Mouse (Mus musculus) neural tube, embryonic 14.5 days (tissue): ENCODE measurements at regions not wholly inside any gene's neighbourhood (a gene's known extent, or its start where the extent isn't known, plus 50 kb on each side); places are given as distances from the start of the nearest gene placed in this dataset.

Source experiments
- ATAC-seq: fragments of 200-750 bp; cut with Nextera tagmentation; 2 replicates; pipeline ENCODE4 v1.8.0; 2017; ENCODE audit warnings: low read depth, mild to moderate bottlenecking, moderate TSS enrichment, moderate library complexity
- H3K27ac ChIP-seq: fragments of 300-500 bp; sonication (generic); 2 replicates; pipeline ENCODE4 v1.5.1; 2014; ENCODE audit warnings: low read depth, mild to moderate bottlenecking, control low read depth, low read length, moderate library complexity, mixed read lengths
- H3K27me3 ChIP-seq: fragments of 300-500 bp; sonication (generic); 2 replicates; pipeline ENCODE4 v1.6.1; 2014; ENCODE audit warnings: low read length; ENCODE audit not compliant: control insufficient read depth, insufficient read depth
- H3K36me3 ChIP-seq: fragments of 300-500 bp; sonication (generic); 2 replicates; pipeline ENCODE4 v1.6.1; 2014; ENCODE audit warnings: low read length, mixed read lengths; ENCODE audit not compliant: control insufficient read depth, insufficient read depth
- H3K4me1 ChIP-seq: fragments of 300-500 bp; sonication (generic); 2 replicates; pipeline ENCODE4 v1.6.1; 2014; ENCODE audit warnings: low read length; ENCODE audit not compliant: control insufficient read depth, insufficient read depth
- H3K4me2 ChIP-seq: fragments of 300-500 bp; sonication (generic); 2 replicates; pipeline ENCODE4 v1.6.1; 2014; ENCODE audit warnings: mild to moderate bottlenecking, low read depth, low read length, control low read depth
- H3K4me3 ChIP-seq: fragments of 300-500 bp; sonication (generic); 2 replicates; pipeline ENCODE4 v1.5.1; 2014; ENCODE audit warnings: low read depth, low read length, control low read depth, mixed read lengths
- H3K9ac ChIP-seq: fragments of 300-500 bp; sonication (generic); replicated peaks from 2 replicates; pipeline ENCODE4 v1.6.1; 2014; ENCODE audit warnings: low read depth, mild to moderate bottlenecking, control low read depth, low read length, mixed read lengths
- H3K9me3 ChIP-seq: fragments of 300-500 bp; sonication (generic); 2 replicates; pipeline ENCODE4 v1.6.1; 2016; ENCODE audit warnings: low read length; ENCODE audit not compliant: control insufficient read depth
- WGBS: fragments of 180-500 bp; shearing (Covaris S2); extraction: QIAGEN DNeasy Blood & Tissue Kit; methylation state at CpG from one replicate; pipeline ENCODE4 v1.1.7; 2014; 5-methylcytosine and 5-hydroxymethylcytosine counted together

- Histone ChIP-seq H3K36me3 (no peaks in the 10 kb centered on the region), H3K4me2 (no peak overlapping the region), H3K27me3 (no peaks in the 10 kb centered on the region), H3K9me3 (no peaks in the 10 kb centered on the region), H3K27ac (no peak overlapping the region), H3K4me3 (no peak overlapping the region), H3K9ac (no peak overlapping the region), H3K4me1 (no peaks in the 10 kb centered on the region)
- WGBS: 79% methylated on average over 1 of the region's 1 CpGs
- ATAC-seq: no peak
Observed at GRCm38 (mm10) chr13:16564988-16565387, 553.3 kb downstream of the Inhba start.

GRCm38 (mm10) chr13:16574069-16574468 lies 562.4 kb downstream of the Inhba start:
- Histone ChIP-seq H3K9ac (no peak overlapping the region), H3K4me2 (no peak overlapping the region), H3K36me3 (no peaks in the 10 kb centered on the region), H3K27ac (no peak overlapping the region), H3K27me3 (no peaks in the 10 kb centered on the region), H3K4me3 (no peak overlapping the region), H3K9me3 (no peaks in the 10 kb centered on the region), H3K4me1 (no peaks in the 10 kb centered on the region)
- ATAC-seq: no peak
- 30% methylated on average over 4 of the region's 4 CpGs for WGBS

GRCm38 (mm10) chr13:16586286-16586685 lies 574.6 kb downstream of the Inhba start:
- no peaks in the 10 kb centered on the region for H3K9me3 ChIP-seq
- H3K4me3 ChIP-seq: no peak overlapping the region
- no peak for ATAC-seq
- no peak overlapping the region for H3K9ac ChIP-seq
- no peaks in the 10 kb centered on the region for H3K4me1 ChIP-seq
- H3K27ac ChIP-seq: no peak overlapping the region
- H3K4me2 ChIP-seq: no peak overlapping the region
- no peaks in the 10 kb centered on the region for H3K27me3 ChIP-seq
- no peaks in the 10 kb centered on the region for H3K36me3 ChIP-seq

GRCm38 (mm10) chr13:16619755-16620154 lies 608.1 kb downstream of the Inhba start:
- no peak overlapping the region for H3K4me2 ChIP-seq
- H3K4me1 ChIP-seq: no peaks in the 10 kb centered on the region
- H3K27ac ChIP-seq: no peak overlapping the region
- H3K4me3 ChIP-seq: no peak overlapping the region
- H3K9me3 ChIP-seq: no peaks in the 10 kb centered on the region
- ATAC-seq: no peak
- no peaks in the 10 kb centered on the region for H3K27me3 ChIP-seq
- WGBS: 88% methylated on average over 5 of the region's 5 CpGs
- no peaks in the 10 kb centered on the region for H3K36me3 ChIP-seq
- H3K9ac ChIP-seq: no peak overlapping the region

- no peaks in the 10 kb centered on the region for H3K9me3 ChIP-seq
- H3K9ac ChIP-seq: no peak overlapping the region
- H3K4me2 ChIP-seq: no peak overlapping the region
- no peak overlapping the region for H3K27ac ChIP-seq
- 9% methylated on average over 4 of the region's 4 CpGs for WGBS
- no peaks in the 10 kb centered on the region for H3K36me3 ChIP-seq
- H3K4me3 ChIP-seq: no peak overlapping the region
- no peaks in the 10 kb centered on the region for H3K4me1 ChIP-seq
- ATAC-seq: peak; percentile 66; the same call in 1 of the 2 replicates
- H3K27me3 ChIP-seq: no peaks in the 10 kb centered on the region
Observed at GRCm38 (mm10) chr13:16626584-16626983, 614.9 kb downstream of the Inhba start.

- H3K9ac ChIP-seq: no peak overlapping the region
- no peak overlapping the region for H3K4me3 ChIP-seq
- 74% methylated on average over 5 of the region's 5 CpGs for WGBS
- no peaks in the 10 kb centered on the region for H3K4me1 ChIP-seq
- no peak overlapping the region for H3K4me2 ChIP-seq
- no peaks in the 10 kb centered on the region for H3K9me3 ChIP-seq
- H3K27me3 ChIP-seq: no peaks in the 10 kb centered on the region
- H3K27ac ChIP-seq: no peak overlapping the region
- no peak for ATAC-seq
- no peaks in the 10 kb centered on the region for H3K36me3 ChIP-seq
Observed at GRCm38 (mm10) chr13:16633445-16634092, 621.9 kb downstream of the Inhba start.

- Histone ChIP-seq H3K4me2 (no peak overlapping the region), H3K4me1 (no peaks in the 10 kb centered on the region), H3K9ac (no peak overlapping the region), H3K4me3 (no peak overlapping the region), H3K27me3 (no peaks in the 10 kb centered on the region), H3K27ac (no peak overlapping the region), H3K36me3 (no peaks in the 10 kb centered on the region), H3K9me3 (no peaks in the 10 kb centered on the region)
- ATAC-seq: no peak
- WGBS: 70% methylated on average over 2 of the region's 2 CpGs
Observed at GRCm38 (mm10) chr13:16636251-16636650, 624.6 kb downstream of the Inhba start.

GRCm38 (mm10) chr13:16641611-16642449 lies 630.2 kb downstream of the Inhba start:
- no peak for ATAC-seq
- Histone ChIP-seq H3K27me3 (no peaks in the 10 kb centered on the region), H3K9me3 (no peaks in the 10 kb centered on the region), H3K27ac (no peak overlapping the region), H3K4me1 (no peaks in the 10 kb centered on the region), H3K36me3 (no peaks in the 10 kb centered on the region), H3K4me2 (no peak overlapping the region), H3K4me3 (no peak overlapping the region), H3K9ac (no peak overlapping the region)
- 73% methylated on average over 3 of the region's 3 CpGs for WGBS

- no peaks in the 10 kb centered on the region for H3K36me3 ChIP-seq
- no peaks in the 10 kb centered on the region for H3K9me3 ChIP-seq
- 67% methylated on average over 6 of the region's 6 CpGs for WGBS
- ATAC-seq: no peak
- H3K4me2 ChIP-seq: no peak overlapping the region
- no peak overlapping the region for H3K27ac ChIP-seq
- H3K4me3 ChIP-seq: no peak overlapping the region
- H3K27me3 ChIP-seq: no peaks in the 10 kb centered on the region
- no peaks in the 10 kb centered on the region for H3K4me1 ChIP-seq
- no peak overlapping the region for H3K9ac ChIP-seq
Observed at GRCm38 (mm10) chr13:16642450-16642994, 630.9 kb downstream of the Inhba start.
